Mouse (Mus musculus) CH12.LX (cell line): Measurements from ENCODE around the gene Asl.

Experiments used
- CTCF ChIP-seq, 2 experiments: IDR thresholded peaks in 1 of 2; conservative IDR thresholded peaks in 1 of 2; 2 replicates each; pipeline ENCODE4 v1.5.1; 2011 to 2012; ENCODE audit warnings: low read depth in 2 of 2, low read length in 2 of 2, improper control_type of control experiment in 1 of 2, inconsistent platforms in 1 of 2, mild to moderate bottlenecking in 1 of 2, moderate library complexity in 1 of 2
- EP300 ChIP-seq: IDR thresholded peaks from 2 replicates; pipeline ENCODE4 v1.6.1; 2011; ENCODE audit warnings: low read length, improper control_type of control experiment
- JUND ChIP-seq: conservative IDR thresholded peaks from 2 replicates; pipeline ENCODE4 v1.6.1; 2011; ENCODE audit warnings: low read depth, low read length, improper control_type of control experiment
- NRF1 ChIP-seq: IDR thresholded peaks from 2 replicates; pipeline ENCODE4 v1.6.1; 2014; ENCODE audit warnings: low read depth, mild to moderate bottlenecking, inconsistent platforms, low read length, improper control_type of control experiment, moderate library complexity
- POLR2A ChIP-seq: IDR thresholded peaks from 2 replicates; pipeline ENCODE4 v1.6.1; 2011; ENCODE audit warnings: low read depth, mild to moderate bottlenecking, improper control_type of control experiment, low read length
- RCOR1 ChIP-seq: conservative IDR thresholded peaks from 2 replicates; pipeline ENCODE4 v1.6.1; 2012; ENCODE audit warnings: low read depth, mild to moderate bottlenecking, inconsistent platforms, low read length, improper control_type of control experiment
- SIN3A ChIP-seq: IDR thresholded peaks from 2 replicates; pipeline ENCODE4 v1.6.1; 2012; ENCODE audit warnings: low read length, improper control_type of control experiment, inconsistent platforms
- TCF12 ChIP-seq: IDR thresholded peaks from 2 replicates; pipeline ENCODE4 v1.6.1; 2014; ENCODE audit warnings: low read depth, mild to moderate bottlenecking, inconsistent platforms, low read length, improper control_type of control experiment
- ZKSCAN1 ChIP-seq: IDR thresholded peaks from 2 replicates; pipeline ENCODE4 v1.6.1; 2012; ENCODE audit warnings: low read depth, inconsistent platforms, low read length, improper control_type of control experiment, borderline replicate concordance

DNA sequence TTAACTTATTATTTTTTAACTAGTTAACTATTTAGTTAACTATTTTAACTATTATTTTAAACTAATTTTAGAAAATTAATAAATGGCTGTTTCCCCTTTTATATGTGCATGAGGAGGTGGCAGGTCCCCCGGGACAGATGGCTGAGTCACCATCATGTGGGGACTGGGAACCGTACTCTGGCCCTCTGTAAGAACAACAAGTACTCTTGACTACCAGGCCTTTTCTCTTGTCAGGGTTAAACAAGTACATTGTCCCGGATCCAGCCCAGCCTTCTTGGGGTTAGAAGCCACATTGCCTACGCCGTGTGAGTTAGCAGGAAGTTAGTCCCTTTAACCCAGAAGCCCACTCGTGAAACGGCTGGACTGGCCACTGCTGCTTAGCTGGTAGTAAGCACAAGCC lies 34.1 kb downstream of the Asl start:
- no peak for TF ChIP-seq JUND
- no peak for TF ChIP-seq EP300
- TF ChIP-seq RCOR1: no peak
- no peak for TF ChIP-seq SIN3A
- TF ChIP-seq TCF12: no peak
- no peak for TF ChIP-seq POLR2A
- TF ChIP-seq NRF1: no peak
- TF ChIP-seq CTCF (conservative IDR thresholded peaks at IDR 0.05 in 1 of 2, IDR thresholded peaks at IDR 0.05 in 1 of 2; ENCODE audit: low read depth in 2 of 2, low read length in 2 of 2): no peak
- no peak for TF ChIP-seq ZKSCAN1
